Mouse (Mus musculus) liver, embryonic 14.5 days (tissue): Measurements from ENCODE around the gene Gprc5d. TPM values are rescaled to one million over a fixed set of nuclear protein-coding genes. Genes with fewer than 3 reads are reported as not detected.

Experiments used
- ATAC-seq: fragments of 200-750 bp; cut with Nextera tagmentation; 2 replicates; pipeline ENCODE4 v1.8.0; 2017; ENCODE audit warnings: moderate number of reproducible peaks, mild to moderate bottlenecking, moderate library complexity; ENCODE audit not compliant: insufficient read depth
- DNase-seq, 3 experiments: peaks; one replicate each; pipeline ENCODE4 v3.0.0-alpha.2; 2012 to 2013; ENCODE audit warnings: low read depth in 3 of 3, low spot score in 3 of 3
- H3K27ac ChIP-seq: fragments of 300-500 bp; sonication (generic); 2 replicates; pipeline ENCODE4 v1.5.1; 2014; ENCODE audit warnings: moderate library complexity, mild to moderate bottlenecking, control low read depth, inconsistent platforms
- H3K27me3 ChIP-seq: fragments of 300-500 bp; sonication (generic); 2 replicates; pipeline ENCODE4 v1.6.1; 2014; ENCODE audit warnings: mild to moderate bottlenecking, low read length, moderate library complexity; ENCODE audit not compliant: control insufficient read depth, insufficient read depth
- H3K36me3 ChIP-seq: fragments of 300-500 bp; sonication (generic); replicated peaks from 2 replicates; pipeline ENCODE4 v1.6.1; 2014; ENCODE audit warnings: low read depth; ENCODE audit not compliant: control insufficient read depth, insufficient read depth
- H3K4me1 ChIP-seq, 2 experiments: fragments of 200-500 bp in 1 of 2; fragments of 300-500 bp in 1 of 2; sonication (generic) in 1 of 2; replicated peaks; 2 replicates each; pipeline ENCODE4 v1.6.1; 2012 to 2014; ENCODE audit warnings: antibody characterized with exemption in 1 of 2, inconsistent platforms in 1 of 2, low read length in 1 of 2; ENCODE audit not compliant: control insufficient read depth in 2 of 2, insufficient read depth in 2 of 2
- H3K4me2 ChIP-seq: fragments of 300-500 bp; sonication (generic); 2 replicates; pipeline ENCODE4 v1.6.1; 2014; ENCODE audit warnings: low read depth, mild to moderate bottlenecking, control low read depth, moderate library complexity
- H3K4me3 ChIP-seq, 2 experiments: fragments of 200-500 bp in 1 of 2; fragments of 300-500 bp in 1 of 2; sonication (generic) in 1 of 2; 2 replicates each; pipeline ENCODE4 v1.5.1; 2012 to 2014; ENCODE audit warnings: low read depth in 2 of 2, low read length in 2 of 2, mild to moderate bottlenecking in 2 of 2, control low read depth in 1 of 2, inconsistent platforms in 1 of 2, moderate library complexity in 1 of 2; ENCODE audit not compliant: insufficient read depth in 1 of 2
- H3K9ac ChIP-seq: fragments of 300-500 bp; sonication (generic); replicated peaks from 2 replicates; pipeline ENCODE4 v1.6.1; 2014; ENCODE audit warnings: mild to moderate bottlenecking, control low read depth, moderate library complexity
- H3K9me3 ChIP-seq: fragments of 300-500 bp; sonication (generic); 2 replicates; pipeline ENCODE4 v1.6.1; 2016; ENCODE audit warnings: low read length, mixed read lengths; ENCODE audit not compliant: control insufficient read depth
- CTCF ChIP-seq: IDR thresholded peaks from 2 replicates; pipeline ENCODE4 v1.5.1; 2016; ENCODE audit warnings: antibody characterized with exemption, low read depth, control low read depth
- EP300 ChIP-seq: IDR thresholded peaks from 2 replicates; pipeline ENCODE4 v1.6.1; 2016; ENCODE audit warnings: antibody characterized with exemption, low read depth
- WGBS: fragments of 180-500 bp; shearing (Covaris S2); extraction: QIAGEN DNeasy Blood & Tissue Kit; methylation state at CpG from one replicate; pipeline ENCODE4 v1.1.7; 2014; ENCODE audit not compliant: insufficient replicate concordance; 5-methylcytosine and 5-hydroxymethylcytosine counted together
- polyA plus RNA-seq, 2 experiments: library from polyadenylated mRNA; depleted of rRNA in 1 of 2; stranded (reverse) in 1 of 2; unstranded in 1 of 2; fragments of >200 nt; fragmentation: Nextera tagmentation in 1 of 2; extraction: Ambion mirVana in 1 of 2; gene quantifications; 2 replicates each; pipeline versions ENCODE4 v1.2.1 to v1.2.3; 2012 to 2014

Gprc5d gene
- polyA plus RNA-seq (2012; rRNA removed) (0.28 and 0.41 TPM in 2 replicates), polyA plus RNA-seq (2014; fragmentation: Nextera tagmentation; extraction: Ambion mirVana) (not detected in 2 replicates)

DNA sequence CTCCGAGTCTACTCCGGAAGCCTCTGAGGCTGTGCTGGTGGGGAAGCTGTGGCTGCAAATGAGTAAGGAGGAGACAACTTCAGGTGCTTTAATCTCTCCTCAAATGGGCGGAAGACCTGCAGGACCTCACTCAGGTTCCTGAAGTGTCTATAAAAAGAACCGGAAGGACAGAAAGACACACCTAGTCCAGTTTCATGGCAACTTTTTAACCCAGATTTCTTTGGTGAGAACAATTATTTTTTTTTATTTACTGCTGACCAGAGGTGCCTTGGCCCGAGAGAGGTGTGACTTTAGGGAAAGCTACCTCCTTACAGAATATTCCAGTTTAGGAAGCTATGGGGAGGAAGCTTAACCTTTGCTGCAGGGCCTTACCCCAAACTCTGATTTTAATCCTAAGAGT, at the start of gene Gprc5d:
TSS of gene Gprc5d (minus strand) at position 101 of the 400 bp plus-strand sequence.
- H3K36me3 ChIP-seq: no peaks in the 10 kb centered on the region
- no peaks in the 10 kb centered on the region for H3K4me1 ChIP-seq
- WGBS: 68% methylated on average over 5 of the region's 5 CpGs
- H3K9ac ChIP-seq: no peak within 1 kb of the TSS
- H3K27me3 ChIP-seq: no peaks in the 10 kb centered on the region
- H3K9me3 ChIP-seq: no peaks in the 10 kb centered on the region
- H3K27ac ChIP-seq: no peak within 1 kb of the TSS
- H3K4me2 ChIP-seq: no peak within 1 kb of the TSS
- H3K4me3 ChIP-seq: no peak within 1 kb of the TSS
- ATAC-seq (no peak), DNase-seq (no peak)
- TF ChIP-seq CTCF (no peak), EP300 (no peak)

- Histone ChIP-seq H3K4me2 (peak overlapping the region; percentile 92), H3K27me3 (no peaks in the 10 kb centered on the region), H3K4me3 (peak overlapping the region; percentile 90 to 91), H3K9ac (peak overlapping the region; percentile 97), H3K4me1 (peaks cover 47 to 51% of the 10 kb centered on the region in 2 experiments), H3K27ac (peak overlapping the region; percentile 96), H3K9me3 (no peaks in the 10 kb centered on the region), H3K36me3 (peaks cover 28% of the 10 kb centered on the region)
- 18% methylated on average over 5 of the region's 5 CpGs for WGBS
- TF ChIP-seq CTCF (no peak), EP300 (peak; percentile 74)
- ATAC-seq (peak; percentile 36), DNase-seq (peak; percentile 64 to 68 (median 66))
Observed at GRCm38 (mm10) chr6:135166712-135167111, 48.6 kb upstream of the Gprc5d start.

- H3K4me2 ChIP-seq: peak overlapping the region; percentile 92
- no peak for ATAC-seq
- H3K27ac ChIP-seq: peak overlapping the region; percentile 96
- DNase-seq: peak in 1 of 3 experiments; percentile 42
- peak overlapping the region; percentile 90 to 91 for H3K4me3 ChIP-seq
- no peaks in the 10 kb centered on the region for H3K27me3 ChIP-seq
- H3K4me1 ChIP-seq: peaks cover 48 to 50% of the 10 kb centered on the region in 2 experiments
- WGBS: 37% methylated on average over 3 of the region's 3 CpGs
- H3K9me3 ChIP-seq: no peaks in the 10 kb centered on the region
- H3K36me3 ChIP-seq: peaks cover 28% of the 10 kb centered on the region
- TF ChIP-seq EP300 (no peak), CTCF (no peak)
- peak overlapping the region; percentile 97 for H3K9ac ChIP-seq
Observed at GRCm38 (mm10) chr6:135166262-135166661, 48.2 kb upstream of the Gprc5d start.

GRCm38 (mm10) chr6:135165706-135166105, 47.6 kb upstream of the Gprc5d start:
- H3K4me3 ChIP-seq: peak overlapping the region; percentile 72 to 91
- peak overlapping the region; percentile 97 for H3K9ac ChIP-seq
- ATAC-seq: peak; percentile 82
- H3K27me3 ChIP-seq: no peaks in the 10 kb centered on the region
- peaks cover 28% of the 10 kb centered on the region for H3K36me3 ChIP-seq
- WGBS: 11% methylated on average over 2 of the region's 2 CpGs
- peak overlapping the region; percentile 96 for H3K27ac ChIP-seq
- H3K9me3 ChIP-seq: no peaks in the 10 kb centered on the region
- H3K4me2 ChIP-seq: peak overlapping the region; percentile 92
- TF ChIP-seq CTCF: no peak
- peak; percentile 95 for TF ChIP-seq EP300
- peak; percentile 89 to 91 (median 91) for DNase-seq
- peaks cover 50% of the 10 kb centered on the region in 2 experiments for H3K4me1 ChIP-seq

GRCm38 (mm10) chr6:135165191-135165590, 47.1 kb upstream of the Gprc5d start:
- peak; percentile 4; the same call in 1 of the 2 replicates for ATAC-seq
- no peaks in the 10 kb centered on the region for H3K27me3 ChIP-seq
- peaks cover 28% of the 10 kb centered on the region for H3K36me3 ChIP-seq
- 23% methylated on average over 3 of the region's 3 CpGs for WGBS
- peak in 1 of 3 experiments; percentile 47 for DNase-seq
- peaks cover 50% of the 10 kb centered on the region in 2 experiments for H3K4me1 ChIP-seq
- peak overlapping the region; percentile 72 to 91 for H3K4me3 ChIP-seq
- H3K9ac ChIP-seq: peak overlapping the region; percentile 97
- peak overlapping the region; percentile 92 for H3K4me2 ChIP-seq
- no peaks in the 10 kb centered on the region for H3K9me3 ChIP-seq
- H3K27ac ChIP-seq: peak overlapping the region; percentile 96
- TF ChIP-seq EP300 (no peak), CTCF (no peak)
